Mouse (Mus musculus) kidney, embryonic 16.5 days (tissue): Measurements from ENCODE around the gene Ccdc181. TPM values are rescaled to one million over a fixed set of nuclear protein-coding genes. Genes with fewer than 3 reads are reported as not detected.

Source experiments
- polyA plus RNA-seq: library from polyadenylated mRNA; unstranded; fragments of >200 nt; fragmentation: Nextera tagmentation; extraction: Ambion mirVana; gene quantifications from 2 replicates; pipeline ENCODE4 v1.2.1, GENCODE M21; 2015

The Ccdc181 gene
- polyA plus RNA-seq, 1 experiment from 2014 or later, result 14.3 TPM

Other genes starting within 250 kb of the Ccdc181 start
- gene Sele, start 227.4 kb upstream of the Ccdc181 start, polyA plus RNA-seq, result 0.09 and 0.10 TPM in 2 replicates
- 0.40 and 0.41 TPM in 2 replicates for gene Sell, start 213.6 kb upstream of the Ccdc181 start, polyA plus RNA-seq
- 0.56 and 1.1 TPM in 2 replicates for gene Selp, start 160.3 kb upstream of the Ccdc181 start, polyA plus RNA-seq
- gene F5, start 123.7 kb upstream of the Ccdc181 start, polyA plus RNA-seq, result 0.26 and 0.30 TPM in 2 replicates
- 11.3 and 12.1 TPM in 2 replicates for gene Slc19a2, start 26.5 kb upstream of the Ccdc181 start, polyA plus RNA-seq
- 56.6 and 64.3 TPM in 2 replicates for gene Nme7, start 28.5 kb downstream of the Ccdc181 start, polyA plus RNA-seq
- 31.0 and 31.8 TPM in 2 replicates for gene Blzf1, start 31.9 kb downstream of the Ccdc181 start, polyA plus RNA-seq
- 232 and 240 TPM in 2 replicates for gene Atp1b1, start 182.8 kb downstream of the Ccdc181 start, polyA plus RNA-seq